Mouse (Mus musculus): ENCODE results near the gene Sugct. TPM values are rescaled to one million over a fixed set of nuclear protein-coding genes. Genes with fewer than 3 reads are reported as not detected.
"Not testable (repeated sequence)": the region's sequence is repeated elsewhere in the genome, so short reads cannot be mapped to it uniquely, and the experiment has no call there.

Sugct gene
- total and polyA plus RNA-seq, 2 experiments from 2014 or later = 1.4 to 2.1 TPM

- Histone ChIP-seq H3K36me3 (ENCODE audit: insufficient read depth) (no peaks in the 10 kb centered on the region), H3K4me3 (ENCODE audit: low read depth, low read length) (no peak overlapping the region), H3K4me1 (ENCODE audit: insufficient read depth) (no peaks in the 10 kb centered on the region), H3K9ac (no peak overlapping the region), H3K9me3 (ENCODE audit: low read length) (no peaks in the 10 kb centered on the region), H3K27ac (ENCODE audit: low read depth, low read length) (no peak overlapping the region), H3K27me3 (ENCODE audit: insufficient read depth, low read length) (no peaks in the 10 kb centered on the region), H3K4me2 (ENCODE audit: low read depth) (no peak overlapping the region)
- DNase-seq (no peak), ATAC-seq (no peak)
- WGBS = 25% methylated on average over 4 of the region's 4 CpGs
- TF ChIP-seq CTCF (IDR thresholded peaks at IDR 0.05; ENCODE audit: low read depth) = no peak
Measured at GRCm38 (mm10) chr13:17534871-17535270, 160.5 kb downstream of the Sugct start.

GRCm38 (mm10) chr13:17534469-17534868 is 160.9 kb downstream of the Sugct start:
- H3K27ac ChIP-seq (ENCODE audit: low read depth, low read length) = no peak overlapping the region
- no peaks in the 10 kb centered on the region for H3K27me3 ChIP-seq (ENCODE audit: insufficient read depth, low read length)
- no peak for TF ChIP-seq CTCF (IDR thresholded peaks at IDR 0.05; ENCODE audit: low read depth)
- ATAC-seq (no peak), DNase-seq (no peak)
- H3K4me2 ChIP-seq (ENCODE audit: low read depth) = no peak overlapping the region
- H3K4me1 ChIP-seq (ENCODE audit: insufficient read depth) = no peaks in the 10 kb centered on the region
- H3K9ac ChIP-seq = no peak overlapping the region
- WGBS = 76% methylated on average over 4 of the region's 4 CpGs
- no peaks in the 10 kb centered on the region for H3K36me3 ChIP-seq (ENCODE audit: insufficient read depth)
- no peaks in the 10 kb centered on the region for H3K9me3 ChIP-seq (ENCODE audit: low read length)
- no peak overlapping the region for H3K4me3 ChIP-seq (ENCODE audit: low read depth, low read length)

- Histone ChIP-seq H3K4me3 (ENCODE audit: low read depth, low read length) (no peak overlapping the region), H3K9ac (no peak overlapping the region), H3K36me3 (ENCODE audit: insufficient read depth) (no peaks in the 10 kb centered on the region), H3K9me3 (ENCODE audit: low read length) (no peaks in the 10 kb centered on the region), H3K27me3 (ENCODE audit: insufficient read depth, low read length) (no peaks in the 10 kb centered on the region), H3K4me2 (ENCODE audit: low read depth) (no peak overlapping the region), H3K4me1 (ENCODE audit: insufficient read depth) (no peaks in the 10 kb centered on the region), H3K27ac (ENCODE audit: low read depth, low read length) (no peak overlapping the region)
- 82% methylated on average over 4 of the region's 4 CpGs for WGBS
- no peak for TF ChIP-seq CTCF (IDR thresholded peaks at IDR 0.05; ENCODE audit: low read depth)
- no peak for ATAC-seq
- DNase-seq = no peak
Measured at GRCm38 (mm10) chr13:17511184-17511778, 184.1 kb downstream of the Sugct start.

GRCm38 (mm10) chr13:17494936-17495335 is 200.4 kb downstream of the Sugct start:
- Histone ChIP-seq H3K27ac (ENCODE audit: low read depth, low read length) (no peak overlapping the region), H3K27me3 (ENCODE audit: insufficient read depth, low read length) (no peaks in the 10 kb centered on the region), H3K9me3 (ENCODE audit: low read length) (no peaks in the 10 kb centered on the region), H3K4me1 (ENCODE audit: insufficient read depth) (no peaks in the 10 kb centered on the region), H3K36me3 (ENCODE audit: insufficient read depth) (no peaks in the 10 kb centered on the region), H3K9ac (no peak overlapping the region), H3K4me3 (ENCODE audit: low read depth, low read length) (no peak overlapping the region), H3K4me2 (ENCODE audit: low read depth) (no peak overlapping the region)
- TF ChIP-seq CTCF (IDR thresholded peaks at IDR 0.05; ENCODE audit: low read depth) = no peak
- 66% methylated on average over 1 of the region's 1 CpGs for WGBS
- no peak for DNase-seq
- ATAC-seq = no peak

GRCm38 (mm10) chr13:17494056-17494574 is 201.2 kb downstream of the Sugct start:
- no peaks in the 10 kb centered on the region for H3K9me3 ChIP-seq (ENCODE audit: low read length)
- no peak overlapping the region for H3K4me3 ChIP-seq (ENCODE audit: low read depth, low read length)
- WGBS = 90% methylated on average over 5 of the region's 5 CpGs
- no peak for TF ChIP-seq CTCF (IDR thresholded peaks at IDR 0.05; ENCODE audit: low read depth)
- H3K9ac ChIP-seq = no peak overlapping the region
- H3K4me2 ChIP-seq (ENCODE audit: low read depth) = no peak overlapping the region
- no peak for ATAC-seq
- no peak for DNase-seq
- H3K4me1 ChIP-seq (ENCODE audit: insufficient read depth) = no peaks in the 10 kb centered on the region
- no peak overlapping the region for H3K27ac ChIP-seq (ENCODE audit: low read depth, low read length)
- H3K36me3 ChIP-seq (ENCODE audit: insufficient read depth) = no peaks in the 10 kb centered on the region
- no peaks in the 10 kb centered on the region for H3K27me3 ChIP-seq (ENCODE audit: insufficient read depth, low read length)

- H3K4me2 ChIP-seq (ENCODE audit: low read depth); H3K9ac ChIP-seq; ATAC-seq; H3K4me3 ChIP-seq (ENCODE audit: low read depth, low read length); H3K27me3 ChIP-seq (ENCODE audit: insufficient read depth, low read length); H3K4me1 ChIP-seq (ENCODE audit: insufficient read depth); DNase-seq; H3K27ac ChIP-seq (ENCODE audit: low read depth, low read length); H3K36me3 ChIP-seq (ENCODE audit: insufficient read depth); H3K9me3 ChIP-seq (ENCODE audit: low read length): not testable (repeated sequence)
- 29% methylated on average over 1 of the region's 1 CpGs for WGBS
Measured at GRCm38 (mm10) chr13:17457981-17458380, 237.4 kb downstream of the Sugct start.

GRCm38 (mm10) chr13:17432139-17432916 is 263.0 kb downstream of the Sugct start:
- Histone ChIP-seq H3K9me3 (ENCODE audit: low read length) (no peaks in the 10 kb centered on the region), H3K27ac (ENCODE audit: low read depth, low read length) (no peak overlapping the region), H3K4me3 (ENCODE audit: low read depth, low read length) (no peak overlapping the region), H3K9ac (no peak overlapping the region), H3K27me3 (ENCODE audit: insufficient read depth, low read length) (no peaks in the 10 kb centered on the region), H3K4me1 (ENCODE audit: insufficient read depth) (no peaks in the 10 kb centered on the region), H3K36me3 (ENCODE audit: insufficient read depth) (no peaks in the 10 kb centered on the region), H3K4me2 (ENCODE audit: low read depth) (no peak overlapping the region)
- TF ChIP-seq CTCF (IDR thresholded peaks at IDR 0.05; ENCODE audit: low read depth) = peak; percentile 83
- ATAC-seq (peak; percentile 84), DNase-seq (peak; percentile 82)
- 42% methylated on average over 7 of the region's 7 CpGs for WGBS
